Mouse (Mus musculus) heart, adult 2 months (tissue): ENCODE data around the gene Akt1s1.

ENCODE experiments used
- CTCF ChIP-seq: fragments of 200-600 bp; IDR thresholded peaks from 2 replicates; pipeline ENCODE4 v1.8.1; 2022; ENCODE audit warnings: antibody characterized with exemption, mild to moderate bottlenecking, moderate library complexity
- POLR2A ChIP-seq: fragments of 200-500 bp; IDR thresholded peaks from 2 replicates; pipeline ENCODE4 v1.6.1; 2011; ENCODE audit warnings: mild to moderate bottlenecking, low read depth, low read length, control low read depth; ENCODE audit not compliant: insufficient read depth

DNA sequence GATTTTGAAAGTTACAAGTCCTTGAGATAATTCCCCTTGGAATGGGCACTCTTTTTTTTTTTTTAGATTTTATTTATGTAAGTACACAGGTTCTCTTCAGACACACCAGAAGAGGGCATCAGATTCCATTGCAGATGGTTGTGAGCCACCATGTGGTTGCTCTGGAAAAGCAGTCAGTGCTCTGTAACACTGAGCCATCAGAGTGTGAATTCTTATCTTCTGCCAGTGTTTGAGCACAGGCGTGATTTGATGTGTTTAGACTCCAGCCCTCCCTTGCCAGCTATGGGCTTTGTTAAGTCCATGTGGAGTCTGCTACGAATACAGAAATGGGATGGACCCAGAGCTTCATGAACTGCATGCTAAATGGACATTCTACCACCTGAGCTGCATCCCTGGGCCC lies 30.6 kb upstream of the Akt1s1 start:
- TF ChIP-seq POLR2A: no peak
- peak; percentile 53 for TF ChIP-seq CTCF
